Mouse (Mus musculus): ENCODE results near the gene Itprip. TPM values are rescaled to one million over a fixed set of nuclear protein-coding genes. Genes with fewer than 3 reads are reported as not detected.

Itprip gene
- polyA plus RNA-seq, 1 experiment from 2014 or later, result 16.4 TPM

DNA sequence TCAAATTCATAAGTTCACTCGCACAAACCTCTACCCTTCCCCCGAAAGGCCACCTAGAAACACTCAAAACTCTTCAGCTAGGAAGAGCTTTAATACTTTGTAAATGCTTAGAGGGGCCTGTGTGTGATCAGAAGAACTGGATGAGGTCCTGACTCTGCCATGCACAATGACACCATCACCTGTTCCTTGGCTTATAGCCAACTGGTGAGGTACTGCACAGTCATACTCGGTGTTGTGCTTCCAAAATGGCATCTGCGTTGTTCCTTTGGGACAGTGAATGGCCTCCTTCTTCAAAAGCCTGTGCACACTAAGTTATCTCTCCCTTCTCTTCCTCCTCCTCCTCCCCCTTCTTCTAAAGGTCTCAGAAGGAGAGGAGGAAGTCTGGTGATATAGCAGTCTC, 8.3 kb downstream of the Itprip start:
- H3K36me3 ChIP-seq, result peaks cover 3% of the 10 kb centered on the region; the same call in 1 of the 2 replicates
- no peak for ATAC-seq (ENCODE audit: low FRiP score, low read depth)
- H3K27me3 ChIP-seq (replicated peaks), result no peaks in the 10 kb centered on the region
- H3K9me3 ChIP-seq, result no peaks in the 10 kb centered on the region
- H3K27ac ChIP-seq, result no peak overlapping the region
- H3K4me3 ChIP-seq, result no peak overlapping the region
- H3K9ac ChIP-seq, result no peak overlapping the region
- 94% methylated on average over 4 of the region's 4 CpGs for WGBS
- no peak overlapping the region for H3K4me2 ChIP-seq (replicated peaks)
- H3K4me1 ChIP-seq, result peaks cover 26% of the 10 kb centered on the region

DNA sequence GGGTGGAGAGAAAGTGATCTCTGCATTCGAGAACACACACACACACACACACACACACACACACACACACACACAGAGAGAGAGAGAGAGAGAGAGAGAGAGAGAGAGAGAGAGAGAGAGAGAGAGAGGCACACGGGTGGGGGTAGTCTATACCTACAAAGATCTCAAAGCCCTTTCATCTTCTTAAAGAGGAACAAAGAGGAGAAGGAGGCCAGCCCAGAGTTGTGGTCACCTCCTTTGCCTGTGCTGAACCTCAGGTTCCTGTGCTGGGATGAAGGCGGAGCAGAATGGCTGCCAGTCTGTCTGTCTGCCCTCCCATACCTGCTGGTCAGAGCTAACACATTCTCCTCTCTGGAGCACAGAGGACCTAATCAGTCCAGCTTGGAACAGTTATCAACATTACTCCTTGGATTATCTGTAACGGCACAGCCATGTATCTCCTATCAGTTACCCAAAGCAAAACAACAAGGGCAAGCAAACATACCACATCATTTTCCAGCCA, 8.9 kb downstream of the Itprip start:
- no peak overlapping the region for H3K4me3 ChIP-seq
- H3K9ac ChIP-seq, result peak overlapping the region; percentile 59; the same call in 1 of the 2 replicates
- H3K27me3 ChIP-seq (replicated peaks), result no peaks in the 10 kb centered on the region
- WGBS, result 54% methylated on average over 3 of the region's 4 CpGs
- H3K36me3 ChIP-seq, result peaks cover 3% of the 10 kb centered on the region; the same call in 1 of the 2 replicates
- H3K27ac ChIP-seq, result peak overlapping the region; percentile 85; the same call in 1 of the 2 replicates
- H3K4me1 ChIP-seq, result peaks cover 30% of the 10 kb centered on the region
- H3K9me3 ChIP-seq, result no peaks in the 10 kb centered on the region
- H3K4me2 ChIP-seq (replicated peaks), result peak overlapping the region; percentile 61
- ATAC-seq (ENCODE audit: low FRiP score, low read depth), result no peak

DNA sequence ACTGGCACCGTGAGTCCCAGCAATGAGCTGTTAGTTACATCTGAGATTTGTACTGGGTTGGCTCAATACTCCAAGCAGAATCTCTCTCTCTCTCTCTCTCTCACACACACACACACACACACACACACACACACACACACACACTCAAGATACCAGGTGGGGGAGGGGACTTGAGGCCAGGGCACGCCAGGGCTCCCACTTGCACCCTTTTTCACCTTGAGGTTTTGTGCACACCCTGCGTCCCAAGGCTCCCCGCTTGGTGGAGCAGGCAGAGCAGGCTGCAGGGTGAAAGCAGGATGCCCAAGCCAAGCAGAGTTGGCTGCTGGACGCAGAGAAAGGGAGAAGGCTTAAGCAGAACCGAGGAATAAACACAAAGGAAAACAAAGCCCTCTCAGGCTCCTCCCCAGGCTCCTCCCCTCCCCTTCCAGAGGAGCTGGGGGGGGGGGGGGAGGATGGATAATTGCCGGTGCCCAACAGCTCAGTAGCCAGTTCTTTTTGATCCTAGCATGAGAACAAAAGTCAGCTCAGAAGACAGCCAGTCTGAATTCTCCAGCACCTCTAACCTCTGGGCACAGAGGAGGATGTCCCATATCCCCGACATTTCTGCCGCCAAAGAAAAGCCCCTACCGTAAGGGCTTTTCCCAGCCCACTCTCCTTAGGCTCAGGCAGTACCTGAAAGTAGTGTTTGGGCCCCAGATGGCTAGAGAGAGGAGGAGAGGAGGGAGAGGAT, 9.5 kb downstream of the Itprip start:
- Histone ChIP-seq H3K9me3 (no peaks in the 10 kb centered on the region), H3K27ac (peak overlapping the region; percentile 85), H3K4me2 (replicated peaks) (peak overlapping the region; percentile 61), H3K9ac (peak overlapping the region; percentile 59), H3K4me3 (peak overlapping the region; percentile 19; the same call in 1 of the 2 replicates), H3K36me3 (peaks cover 3% of the 10 kb centered on the region; the same call in 1 of the 2 replicates), H3K4me1 (peaks cover 30% of the 10 kb centered on the region), H3K27me3 (replicated peaks) (no peaks in the 10 kb centered on the region)
- 2% methylated on average over 10 of the region's 10 CpGs for WGBS
- ATAC-seq (ENCODE audit: low FRiP score, low read depth), result peak; percentile 81

DNA sequence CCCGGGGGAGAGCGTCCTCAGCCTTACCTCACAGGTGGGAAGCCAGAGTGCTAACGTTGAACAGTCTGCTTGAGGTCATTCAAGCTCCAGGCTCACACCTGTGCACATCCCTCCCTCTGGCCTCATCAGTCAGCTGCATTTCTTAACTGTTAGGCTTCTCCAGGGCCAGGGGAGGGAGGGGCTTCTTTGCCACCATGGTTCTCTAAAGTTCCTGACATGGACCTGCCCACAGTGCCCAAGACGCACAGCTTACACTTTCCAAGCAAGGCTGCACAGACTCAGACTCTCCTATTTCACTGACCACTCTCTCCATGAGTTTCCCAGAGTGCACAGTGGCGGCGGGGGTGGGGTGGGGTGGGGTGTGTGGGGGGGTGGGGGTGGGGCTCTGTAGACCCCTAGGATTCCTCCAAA, 10.1 kb downstream of the Itprip start:
- peak; percentile 28 for ATAC-seq (ENCODE audit: low FRiP score, low read depth)
- Histone ChIP-seq H3K36me3 (peaks cover 3% of the 10 kb centered on the region; the same call in 1 of the 2 replicates), H3K4me1 (peaks cover 30% of the 10 kb centered on the region), H3K9ac (peak overlapping the region; percentile 59; the same call in 1 of the 2 replicates), H3K27ac (peak overlapping the region; percentile 85; the same call in 1 of the 2 replicates), H3K4me2 (replicated peaks) (peak overlapping the region; percentile 61), H3K9me3 (no peaks in the 10 kb centered on the region), H3K27me3 (replicated peaks) (no peaks in the 10 kb centered on the region), H3K4me3 (no peak overlapping the region)
- WGBS, result 27% methylated on average over 6 of the region's 6 CpGs

DNA sequence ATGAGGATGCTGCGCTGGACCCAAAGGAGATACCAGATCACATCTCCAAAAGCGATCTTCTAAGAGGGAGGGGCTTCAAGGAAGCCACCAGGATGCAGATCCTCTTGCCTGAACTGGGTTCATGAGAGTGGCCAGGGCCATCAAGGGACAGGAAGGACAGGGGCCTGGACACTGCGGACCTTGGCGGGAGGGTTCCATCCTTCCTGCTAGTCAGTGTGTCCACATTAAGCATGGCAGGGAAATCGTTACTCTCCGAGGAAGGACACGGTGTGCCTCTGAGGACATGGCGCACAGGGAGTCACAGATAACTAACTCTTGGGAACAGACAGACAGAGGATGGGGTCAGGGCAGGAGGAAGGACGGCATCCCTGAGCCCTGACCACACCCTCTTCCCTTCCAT, 11.5 kb downstream of the Itprip start:
- Histone ChIP-seq H3K9me3 (no peaks in the 10 kb centered on the region), H3K9ac (no peak overlapping the region), H3K27ac (no peak overlapping the region), H3K4me3 (no peak overlapping the region), H3K4me2 (replicated peaks) (no peak overlapping the region), H3K36me3 (peaks cover 3% of the 10 kb centered on the region; the same call in 1 of the 2 replicates), H3K27me3 (replicated peaks) (no peaks in the 10 kb centered on the region), H3K4me1 (peaks cover 38% of the 10 kb centered on the region)
- no peak for ATAC-seq (ENCODE audit: low FRiP score, low read depth)
- WGBS, result 94% methylated on average over 9 of the region's 9 CpGs

DNA sequence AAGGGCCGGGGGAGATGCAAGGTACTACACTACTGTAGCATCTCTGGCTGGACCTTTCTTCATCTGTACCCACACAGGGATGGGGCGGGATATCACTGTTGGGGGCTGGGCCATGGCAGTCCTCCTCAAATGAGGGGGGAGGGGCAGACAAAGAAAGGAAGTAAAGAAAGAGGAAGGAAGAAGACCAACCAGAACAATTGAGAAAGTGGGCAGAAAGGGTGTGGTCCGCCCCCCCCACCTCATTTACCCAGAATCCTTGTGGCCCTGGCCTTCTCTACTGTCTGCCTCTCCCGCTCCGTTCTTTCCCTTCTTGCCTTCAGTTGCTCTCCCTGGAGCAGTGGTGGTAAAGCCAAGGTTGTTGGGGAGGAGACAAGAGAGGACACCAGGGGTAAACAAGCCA, 13.5 kb downstream of the Itprip start:
- Histone ChIP-seq H3K36me3 (no peaks in the 10 kb centered on the region), H3K27ac (no peak overlapping the region), H3K9me3 (no peaks in the 10 kb centered on the region), H3K9ac (no peak overlapping the region), H3K4me2 (replicated peaks) (no peak overlapping the region), H3K4me3 (no peak overlapping the region), H3K4me1 (peaks cover 34% of the 10 kb centered on the region), H3K27me3 (replicated peaks) (no peaks in the 10 kb centered on the region)
- ATAC-seq (ENCODE audit: low FRiP score, low read depth), result no peak
- 92% methylated on average over 5 of the region's 5 CpGs for WGBS

DNA sequence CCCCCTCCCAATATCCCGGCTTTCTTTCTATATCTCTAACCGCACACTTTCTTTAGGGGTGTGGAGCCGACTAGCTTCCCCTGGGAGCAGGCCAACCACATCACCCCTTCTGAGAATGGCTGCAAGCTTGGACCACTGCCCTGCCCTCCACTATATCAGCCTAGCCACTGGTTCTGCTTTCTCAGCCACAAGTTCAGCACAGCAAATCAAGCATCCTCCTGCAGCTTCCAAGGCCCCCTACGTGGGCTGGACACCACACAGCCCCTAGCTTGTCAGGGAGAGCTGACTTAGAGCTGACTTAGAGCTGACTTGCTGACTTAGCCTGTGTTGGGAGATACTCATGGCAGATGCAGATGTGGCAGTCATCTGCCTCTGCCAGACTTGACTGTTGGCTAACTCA, 14.0 kb downstream of the Itprip start:
- H3K4me2 ChIP-seq (replicated peaks), result no peak overlapping the region
- H3K27me3 ChIP-seq (replicated peaks), result no peaks in the 10 kb centered on the region
- no peaks in the 10 kb centered on the region for H3K9me3 ChIP-seq
- peaks cover 30% of the 10 kb centered on the region for H3K4me1 ChIP-seq
- H3K27ac ChIP-seq, result no peak overlapping the region
- no peak overlapping the region for H3K4me3 ChIP-seq
- WGBS, result 87% methylated on average over 4 of the region's 4 CpGs
- no peak for ATAC-seq (ENCODE audit: low FRiP score, low read depth)
- no peaks in the 10 kb centered on the region for H3K36me3 ChIP-seq
- no peak overlapping the region for H3K9ac ChIP-seq

DNA sequence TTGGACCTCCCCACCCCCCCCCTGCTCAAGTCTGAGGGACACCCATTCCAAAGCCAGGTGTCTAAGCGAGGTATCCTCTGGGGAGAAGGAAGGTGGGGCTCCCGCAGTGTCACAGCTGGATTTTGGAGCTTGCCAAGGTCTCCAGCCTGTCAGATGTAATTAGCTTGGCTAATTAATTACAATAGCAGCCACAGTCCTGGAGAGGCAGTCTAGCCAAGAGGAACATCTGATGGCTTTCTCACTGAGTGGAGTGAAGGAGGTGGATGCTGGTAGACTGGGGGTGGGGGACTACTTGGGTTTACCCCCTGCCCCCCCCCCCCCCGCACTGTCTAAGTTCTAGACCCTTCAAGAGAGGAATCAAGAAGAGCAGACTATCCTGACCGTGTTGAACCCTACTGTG, 15.4 kb downstream of the Itprip start:
- no peak overlapping the region for H3K9ac ChIP-seq
- H3K36me3 ChIP-seq, result no peaks in the 10 kb centered on the region
- WGBS, result 60% methylated on average over 4 of the region's 4 CpGs
- ATAC-seq (ENCODE audit: low FRiP score, low read depth), result no peak; the same call in 1 of the 2 replicates
- H3K4me2 ChIP-seq (replicated peaks), result no peak overlapping the region
- H3K9me3 ChIP-seq, result no peaks in the 10 kb centered on the region
- H3K27me3 ChIP-seq (replicated peaks), result no peaks in the 10 kb centered on the region
- no peak overlapping the region for H3K4me3 ChIP-seq
- H3K27ac ChIP-seq, result no peak overlapping the region
- peaks cover 16% of the 10 kb centered on the region for H3K4me1 ChIP-seq

DNA sequence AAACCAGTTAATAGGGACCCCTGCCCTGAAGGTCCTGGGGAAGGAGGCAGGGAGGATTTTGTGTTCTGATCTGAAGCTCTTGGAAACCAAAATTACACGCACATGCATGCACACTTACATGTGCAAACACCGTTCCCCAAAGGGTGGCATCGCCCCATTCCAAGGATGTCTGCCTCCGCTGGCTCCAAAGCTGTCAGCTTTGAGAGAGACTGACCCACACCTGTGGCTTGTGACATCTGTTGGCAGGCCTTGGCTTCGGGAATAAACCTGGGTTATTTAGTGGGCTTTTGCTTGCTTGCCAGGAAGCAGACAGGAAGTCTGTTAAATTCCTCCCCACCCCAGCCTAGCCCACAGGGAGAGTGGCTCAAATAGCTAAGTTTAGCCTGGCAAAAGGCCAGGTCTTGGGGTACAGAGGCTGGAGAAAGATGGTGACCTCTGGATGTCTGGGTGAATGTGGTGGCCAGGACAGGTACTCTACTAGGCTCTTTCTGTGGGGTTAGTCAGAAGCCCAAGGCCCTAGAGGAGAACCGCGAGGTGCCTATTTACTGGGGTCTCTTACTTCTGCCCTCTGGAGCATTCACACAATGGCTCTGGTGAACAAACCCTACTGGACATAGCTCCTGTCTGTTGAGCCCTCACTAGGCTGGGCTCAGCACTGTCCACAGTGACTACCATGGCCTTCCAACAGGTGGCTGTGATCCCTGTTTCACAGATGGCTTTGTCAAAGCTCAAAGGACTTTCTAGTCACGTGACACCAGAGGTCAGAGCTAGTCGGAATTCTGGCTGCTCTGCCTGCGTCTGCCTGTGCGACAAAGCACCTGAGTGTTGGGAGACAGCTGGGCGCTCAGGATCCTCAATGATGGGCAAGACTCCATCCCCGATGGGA, 16.5 kb downstream of the Itprip start:
- no peak for ATAC-seq (ENCODE audit: low FRiP score, low read depth)
- no peak overlapping the region for H3K27ac ChIP-seq
- 74% methylated on average over 13 of the region's 13 CpGs for WGBS

DNA sequence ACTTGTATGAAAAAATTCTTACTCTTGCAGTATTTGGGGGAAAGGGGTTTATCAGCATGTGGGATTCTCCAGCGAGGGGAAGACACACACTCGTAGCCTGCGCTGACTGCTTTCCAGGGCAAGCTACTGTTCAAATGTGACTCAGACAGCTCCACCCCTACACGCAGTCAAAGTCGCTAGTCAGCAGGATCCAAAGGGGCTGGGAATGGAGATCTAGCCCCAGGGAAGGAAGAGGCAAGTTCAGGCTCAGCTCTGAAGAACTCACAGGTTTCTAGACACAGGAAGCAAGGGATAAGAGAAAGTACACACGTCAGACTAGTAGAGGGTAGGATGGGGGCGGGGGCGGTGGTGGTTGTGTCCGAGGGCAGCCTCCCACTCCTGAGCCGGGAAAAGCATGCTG, 18.5 kb downstream of the Itprip start:
- Histone ChIP-seq H3K27me3 (replicated peaks) (no peaks in the 10 kb centered on the region), H3K9me3 (no peaks in the 10 kb centered on the region), H3K4me2 (replicated peaks) (no peak overlapping the region), H3K36me3 (peaks cover 24% of the 10 kb centered on the region), H3K4me3 (no peak overlapping the region), H3K4me1 (peaks cover 11% of the 10 kb centered on the region), H3K27ac (no peak overlapping the region), H3K9ac (no peak overlapping the region)
- ATAC-seq (ENCODE audit: low FRiP score, low read depth), result no peak
- WGBS, result 88% methylated on average over 10 of the region's 10 CpGs

More for the DNA sequence above, 16.5 kb downstream of the Itprip start:
- Histone ChIP-seq H3K9ac (no peak overlapping the region), H3K36me3 (peaks cover 4% of the 10 kb centered on the region), H3K4me3 (no peak overlapping the region), H3K27me3 (replicated peaks) (no peaks in the 10 kb centered on the region), H3K4me1 (peaks cover 11% of the 10 kb centered on the region), H3K4me2 (replicated peaks) (no peak overlapping the region), H3K9me3 (no peaks in the 10 kb centered on the region)

DNA sequence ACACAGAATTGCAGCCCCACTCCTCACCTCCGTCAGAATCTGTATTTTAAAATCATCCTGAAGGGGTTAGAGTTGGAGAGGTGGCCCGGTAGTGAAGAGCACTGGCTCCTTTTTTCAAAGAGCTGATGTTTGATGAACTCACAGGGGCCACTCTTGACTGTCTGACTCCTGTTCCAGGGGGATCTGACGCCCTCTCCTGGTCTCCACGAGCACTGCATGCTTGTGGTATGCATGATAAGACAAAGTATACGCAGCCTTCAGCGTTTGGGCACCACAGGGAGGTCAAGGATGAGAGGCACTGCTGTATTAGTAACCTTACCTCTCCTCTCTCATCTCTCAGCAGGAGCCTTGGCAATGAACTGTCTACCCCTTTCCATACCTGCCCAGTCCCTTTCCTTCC, 19.1 kb downstream of the Itprip start:
- Histone ChIP-seq H3K4me2 (replicated peaks) (no peak overlapping the region), H3K9ac (no peak overlapping the region), H3K36me3 (peaks cover 29% of the 10 kb centered on the region), H3K27me3 (replicated peaks) (no peaks in the 10 kb centered on the region), H3K9me3 (no peaks in the 10 kb centered on the region), H3K4me1 (peaks cover 7% of the 10 kb centered on the region), H3K27ac (no peak overlapping the region), H3K4me3 (no peak overlapping the region)
- ATAC-seq (ENCODE audit: low FRiP score, low read depth), result no peak
- 68% methylated on average over 6 of the region's 6 CpGs for WGBS

DNA sequence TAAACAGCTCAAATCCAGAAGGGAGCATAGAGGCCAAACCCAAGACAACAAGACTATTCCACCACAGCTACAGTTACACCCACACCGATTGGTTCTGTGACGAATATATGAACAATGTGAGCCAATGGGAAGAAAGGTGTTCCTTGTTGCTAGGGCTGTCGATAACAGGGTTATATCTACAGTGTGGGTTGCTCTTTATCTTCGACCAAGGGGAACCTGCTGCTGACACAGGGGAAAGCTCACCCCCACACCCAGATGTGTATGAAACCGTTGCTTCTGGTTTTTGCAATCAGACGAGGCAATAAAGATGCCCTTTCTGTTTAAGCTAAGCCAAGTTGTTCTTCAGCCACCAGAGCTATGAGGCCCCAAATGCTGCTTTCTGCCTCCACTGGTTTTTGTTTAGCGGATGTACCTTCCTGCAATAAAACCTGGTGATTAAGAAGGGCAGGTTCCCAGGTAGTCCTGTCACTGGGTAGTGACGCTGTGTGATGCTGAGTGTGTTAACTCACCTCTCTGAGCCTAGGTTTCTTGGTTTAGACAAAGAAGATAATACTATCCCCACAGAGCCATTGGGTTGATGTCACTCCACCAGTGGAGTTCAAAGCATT, 20.5 kb downstream of the Itprip start:
- Histone ChIP-seq H3K27ac (no peak overlapping the region), H3K9ac (no peak overlapping the region), H3K27me3 (replicated peaks) (no peaks in the 10 kb centered on the region), H3K4me1 (peaks cover 4% of the 10 kb centered on the region), H3K4me3 (no peak overlapping the region), H3K9me3 (no peaks in the 10 kb centered on the region), H3K36me3 (peaks cover 38% of the 10 kb centered on the region), H3K4me2 (replicated peaks) (no peak overlapping the region)
- ATAC-seq (ENCODE audit: low FRiP score, low read depth), result no peak
- WGBS, result 93% methylated on average over 8 of the region's 8 CpGs

Measured in neural tube, embryonic 12.5 days (tissue).